Comparison of ENCODE assay signal across 12 mouse cellular contexts in genomic region chr8:7439869-7440268, GRCm38 (mm10).
DNase-seq lines count a peak whose midpoint lies in the region; ATAC-seq and TF ChIP-seq lines count a peak whose summit lies in the region.
"Had no signal": no experiment of that assay in that cellular context is flagged by ENCODE, and none has a peak within 500 bp of the region (broad histone marks: within the 10 kb centered on the region; RNA-seq: fewer than 3 reads in every experiment).

No protein-coding gene starts in this region.

- ATAC-seq in kidney, embryonic 15.5 days (replicated peaks; ENCODE audit: low FRiP score) = no peak
- ATAC-seq in embryonic facial prominence, embryonic 12.5 days (ENCODE audit: insufficient number of reproducible peaks, insufficient read depth, low FRiP score, low TSS enrichment) = no peak
- ATAC-seq in forebrain, embryonic 12.5 days (ENCODE audit: low FRiP score) = peak; percentile 39
- peak; percentile 30; the same call in 1 of the 2 replicates for ATAC-seq in limb, embryonic 14.5 days (ENCODE audit: low FRiP score, low read depth)
- no peak for ATAC-seq in cerebellum, adult (ENCODE audit: insufficient number of reproducible peaks, low FRiP score, low TSS enrichment)

- H3K4me3 ChIP-seq in kidney, embryonic 15.5 days (replicated peaks) = no peak overlapping the region
- no peak overlapping the region for H3K4me3 ChIP-seq in embryonic facial prominence, embryonic 12.5 days
- no peak overlapping the region for H3K4me3 ChIP-seq in forebrain, embryonic 12.5 days (replicated peaks)
- H3K4me3 ChIP-seq in limb, embryonic 14.5 days (replicated peaks; ENCODE audit: low read length) = no peak overlapping the region

- no peaks in the 10 kb centered on the region for H3K36me3 ChIP-seq in kidney, embryonic 15.5 days
- H3K36me3 ChIP-seq in embryonic facial prominence, embryonic 12.5 days = no peaks in the 10 kb centered on the region
- no peaks in the 10 kb centered on the region for H3K36me3 ChIP-seq in forebrain, embryonic 12.5 days (replicated peaks)
- no peaks in the 10 kb centered on the region for H3K36me3 ChIP-seq in limb, embryonic 14.5 days (ENCODE audit: control insufficient read depth, insufficient read depth, low read length)

- no peaks in the 10 kb centered on the region for H3K27me3 ChIP-seq in kidney, embryonic 15.5 days
- no peaks in the 10 kb centered on the region for H3K27me3 ChIP-seq in embryonic facial prominence, embryonic 12.5 days
- H3K27me3 ChIP-seq in forebrain, embryonic 12.5 days = no peaks in the 10 kb centered on the region
- H3K27me3 ChIP-seq in limb, embryonic 14.5 days (ENCODE audit: control insufficient read depth, insufficient read depth, low read length) = no peaks in the 10 kb centered on the region

- 0 out of 2 replicates have a peak, but pooled peaks cover 4% of the 10 kb centered on the region for H3K4me1 ChIP-seq in kidney, embryonic 15.5 days
- H3K4me1 ChIP-seq in embryonic facial prominence, embryonic 12.5 days = no peaks in the 10 kb centered on the region
- H3K4me1 ChIP-seq in forebrain, embryonic 12.5 days = peaks cover 8% of the 10 kb centered on the region; the same call in 1 of the 2 replicates
- H3K4me1 ChIP-seq in limb, embryonic 14.5 days (ENCODE audit: control insufficient read depth, insufficient read depth, low read length) = peaks cover 3% of the 10 kb centered on the region

- peak overlapping the region; percentile 30; the same call in 1 of the 2 replicates for H3K4me2 ChIP-seq in kidney, embryonic 15.5 days
- peak overlapping the region; percentile 28; the same call in 1 of the 2 replicates for H3K4me2 ChIP-seq in embryonic facial prominence, embryonic 12.5 days (replicated peaks)
- no peak overlapping the region for H3K4me2 ChIP-seq in forebrain, embryonic 12.5 days
- H3K4me2 ChIP-seq in limb, embryonic 14.5 days (replicated peaks; ENCODE audit: low read depth, low read length, severe bottlenecking) = peak overlapping the region; percentile 21; the same call in 1 of the 2 replicates

- TF ChIP-seq POLR2A in limb, embryonic 14.5 days (IDR thresholded peaks at IDR 0.05; ENCODE audit: borderline replicate concordance, extremely low read depth, insufficient read depth, insufficient read length) = no peak

- H3K9me3 ChIP-seq in kidney, embryonic 15.5 days (replicated peaks) = no peaks in the 10 kb centered on the region
- no peaks in the 10 kb centered on the region for H3K9me3 ChIP-seq in embryonic facial prominence, embryonic 12.5 days
- H3K9me3 ChIP-seq in forebrain, embryonic 12.5 days = no peaks in the 10 kb centered on the region
- H3K9me3 ChIP-seq in limb, embryonic 14.5 days (ENCODE audit: control insufficient read depth, low read length) = no peaks in the 10 kb centered on the region

- DNase-seq in kidney, adult 18-20 months = no peak
- no peak for DNase-seq in limb, embryonic 14.5 days (ENCODE audit: low spot score)
- no peak for DNase-seq in frontal cortex, postnatal 25 days (ENCODE audit: low spot score in 2 of 2)
- no peak for DNase-seq in cerebellum, adult 11 months
- DNase-seq: cerebellum, adult 9-10 months; kidney, postnatal 36 days; liver; spleen, adult 18-20 months had no signal

- H3K27ac ChIP-seq in kidney, embryonic 15.5 days = no peak overlapping the region
- H3K27ac ChIP-seq in embryonic facial prominence, embryonic 12.5 days = no peak overlapping the region
- H3K27ac ChIP-seq in forebrain, embryonic 12.5 days = no peak overlapping the region
- no peak overlapping the region for H3K27ac ChIP-seq in limb, embryonic 14.5 days (replicated peaks; ENCODE audit: low read depth, low read length)

- 38% methylated on average over 3 of the region's 3 CpGs for WGBS in kidney, embryonic 15.5 days
- WGBS in embryonic facial prominence, embryonic 12.5 days = 13% methylated on average over 3 of the region's 3 CpGs
- 10% methylated on average over 3 of the region's 3 CpGs for WGBS in forebrain, embryonic 12.5 days
- 17% methylated on average over 3 of the region's 3 CpGs for WGBS in limb, embryonic 14.5 days

- H3K9ac ChIP-seq in kidney, embryonic 15.5 days = no peak overlapping the region
- H3K9ac ChIP-seq in embryonic facial prominence, embryonic 12.5 days = no peak overlapping the region
- H3K9ac ChIP-seq in forebrain, embryonic 12.5 days = no peak overlapping the region
- no peak overlapping the region for H3K9ac ChIP-seq in limb, embryonic 14.5 days (ENCODE audit: low read depth, low read length, severe bottlenecking)

Comparison
In these comparisons a context has a peak if more than half of its experiments do, and no peak if none do; other contexts are left out.
1. ATAC-seq: peak in forebrain, embryonic 12.5 days (single experiment) and limb, embryonic 14.5 days (single experiment); none in kidney, embryonic 15.5 days (single experiment), embryonic facial prominence, embryonic 12.5 days (single experiment) and cerebellum, adult (single experiment).